Mouse (Mus musculus) inflammation-experienced regulatory T-cells, adult 16 weeks (primary cell): ENCODE measurements around the gene Krt9. TPM values are rescaled to one million over a fixed set of nuclear protein-coding genes. Genes with fewer than 3 reads are reported as not detected.

Experiments
- polyA plus RNA-seq: library from polyadenylated mRNA; unstranded; fragments of 100-300 nt; shearing (Covaris generic); gene quantifications from one replicate; pipeline ENCODE4 v1.2.1, GENCODE M21; 2017

The Krt9 gene
- polyA plus RNA-seq, result not detected

DNA sequence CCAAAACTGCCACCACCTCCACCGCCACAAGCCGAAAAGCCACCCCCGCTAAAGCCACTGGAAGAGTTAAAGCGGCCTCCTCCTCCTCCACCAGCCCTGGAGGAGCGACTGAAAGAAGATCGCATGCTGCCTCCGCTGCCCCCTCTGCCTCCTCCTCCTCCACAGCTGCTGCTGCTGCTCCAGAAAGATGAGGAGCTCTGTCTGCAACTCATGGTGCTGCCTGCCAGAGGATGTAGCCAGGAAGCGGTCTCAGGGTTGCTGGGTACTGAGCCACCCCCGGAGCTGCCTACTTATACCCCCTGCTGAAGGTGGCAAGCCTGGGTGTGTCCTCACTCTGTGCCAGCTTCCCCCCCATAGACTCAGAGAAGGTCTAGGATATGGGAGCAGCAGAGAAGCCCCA lies at the start of gene Krt9:
Krt9 (minus strand) TSS at position 255 of the 400 bp plus-strand sequence.

DNA sequence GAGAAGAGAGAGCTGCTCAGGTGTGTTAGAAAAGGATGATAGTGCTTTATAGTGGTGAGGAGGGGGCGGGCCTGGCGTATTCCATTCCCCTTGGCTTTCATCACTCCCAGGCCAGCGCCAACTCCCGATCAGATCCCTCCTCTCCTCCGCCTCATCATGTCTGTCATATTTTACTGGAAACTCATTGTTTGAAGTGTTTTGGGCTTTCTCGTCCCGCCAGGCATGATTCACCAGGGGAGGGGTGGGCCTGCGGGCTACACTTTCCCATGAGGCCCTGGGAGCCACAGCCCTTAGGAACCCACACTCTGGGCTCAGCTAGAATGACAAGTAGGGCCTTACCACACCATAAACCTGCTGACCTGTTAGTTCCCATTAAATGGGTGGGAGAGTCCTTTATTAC lies 14.5 kb upstream of the Krt9 start, which contains the start of gene Krt14:
Krt14 (minus strand) TSS at position 51 of the 400 bp plus-strand sequence.

DNA sequence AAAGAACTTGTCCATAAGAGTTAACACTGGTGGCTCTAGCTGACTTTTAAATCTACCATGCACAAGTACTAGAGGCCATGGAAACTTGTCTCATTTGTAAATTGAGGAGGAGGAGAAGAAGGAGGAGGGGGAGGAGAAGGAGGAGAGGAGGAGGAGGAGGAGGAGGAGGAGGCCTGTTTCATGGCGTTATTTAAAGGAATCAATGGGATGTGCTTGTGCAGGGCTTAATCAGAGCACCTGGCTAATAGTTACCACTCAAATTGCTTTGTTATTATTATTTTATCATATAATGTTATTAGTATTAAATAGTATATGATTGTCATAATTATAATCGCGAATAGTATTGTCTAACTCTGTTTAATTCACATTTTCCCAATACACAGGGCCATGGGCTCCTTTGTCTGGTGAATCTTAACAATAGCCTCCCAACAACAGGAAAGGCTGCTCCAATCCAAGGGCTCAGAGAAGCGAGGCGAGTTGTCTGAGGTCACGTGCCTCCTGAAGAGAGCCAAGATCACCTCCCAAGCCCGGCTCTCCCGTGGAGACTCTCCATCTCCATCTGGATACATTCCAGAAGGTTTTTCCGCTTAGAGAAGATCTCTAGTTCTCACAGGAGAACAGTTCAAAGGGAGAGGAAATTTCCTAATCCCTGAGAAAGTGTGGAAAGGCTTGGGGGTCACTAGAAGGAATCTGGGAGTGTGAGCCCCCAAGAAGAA lies 44.3 kb downstream of the Krt9 start, which contains the start of gene Krt19:
Krt19 (minus strand) TSS at position 51 of the 716 bp plus-strand sequence.

Other genes starting within 250 kb of the Krt9 start
- not detected for gene Krtap9-5, start 244.8 kb downstream of the Krt9 start, polyA plus RNA-seq
- gene Krtap29-1, start 214.2 kb downstream of the Krt9 start, polyA plus RNA-seq, result not detected
- not detected for gene Krtap16-1, start 206.6 kb downstream of the Krt9 start, polyA plus RNA-seq
- gene Krtap17-1, start 199.3 kb downstream of the Krt9 start, polyA plus RNA-seq, result not detected
- gene Krt33a, start 177.0 kb downstream of the Krt9 start, polyA plus RNA-seq, result not detected
- not detected for gene Krt33b, start 163.4 kb downstream of the Krt9 start, polyA plus RNA-seq
- not detected for gene Krt34, start 151.7 kb downstream of the Krt9 start, polyA plus RNA-seq
- gene Krt31, start 142.7 kb downstream of the Krt9 start, polyA plus RNA-seq, result not detected
- gene Krt32, start 105.0 kb downstream of the Krt9 start, polyA plus RNA-seq, result not detected
- gene Krt35, start 97.0 kb downstream of the Krt9 start, polyA plus RNA-seq, result not detected
- gene Krt36, start 87.6 kb downstream of the Krt9 start, polyA plus RNA-seq, result not detected
- not detected for gene Krt13, start 71.7 kb downstream of the Krt9 start, polyA plus RNA-seq
- gene Krt15, start 57.3 kb downstream of the Krt9 start, polyA plus RNA-seq, result not detected
- not detected for gene Krt19, start 44.6 kb downstream of the Krt9 start, polyA plus RNA-seq
- gene Krt14, start 14.3 kb upstream of the Krt9 start, polyA plus RNA-seq, result not detected
- not detected for gene Krt16, start 55.7 kb upstream of the Krt9 start, polyA plus RNA-seq
- gene Krt17, start 67.8 kb upstream of the Krt9 start, polyA plus RNA-seq, result 3.5 TPM
- gene Krt42, start 76.6 kb upstream of the Krt9 start, polyA plus RNA-seq, result not detected
- gene Eif1, start 126.6 kb upstream of the Krt9 start, polyA plus RNA-seq, result 2,843 TPM
- not detected for gene Gast, start 141.2 kb upstream of the Krt9 start, polyA plus RNA-seq
- 5.4 TPM for gene Hap1, start 162.9 kb upstream of the Krt9 start, polyA plus RNA-seq
- gene Jup, start 204.5 kb upstream of the Krt9 start, polyA plus RNA-seq, result 2.9 TPM
- gene P3h4, start 221.6 kb upstream of the Krt9 start, polyA plus RNA-seq, result not detected
- not detected for gene Fkbp10, start 222.5 kb upstream of the Krt9 start, polyA plus RNA-seq
- gene Nt5c3b, start 248.6 kb upstream of the Krt9 start, polyA plus RNA-seq, result 165 TPM
- gene Klhl10, start 248.7 kb upstream of the Krt9 start, polyA plus RNA-seq, result 0.99 TPM